Mouse (Mus musculus) C2C12 (cell line): ENCODE data around the gene Gpc5.

Experiments used
- CTCF ChIP-seq: IDR thresholded peaks from one replicate; pipeline ENCODE4 v1.5.1; 2011; ENCODE audit not compliant: control insufficient read depth, insufficient read depth, insufficient read length
- MAX ChIP-seq: IDR thresholded peaks from one replicate; pipeline ENCODE4 v1.6.1; 2011; ENCODE audit warnings: mild to moderate bottlenecking, control low read depth
- MYOG ChIP-seq: IDR thresholded peaks from one replicate; pipeline ENCODE4 v1.6.1; 2011; ENCODE audit not compliant: control insufficient read depth, insufficient read length; ENCODE audit errors: extremely low read depth
- USF1 ChIP-seq: IDR thresholded peaks from one replicate; pipeline ENCODE4 v1.6.1; 2011; ENCODE audit warnings: low read depth, mild to moderate bottlenecking, control low read depth, moderate library complexity

DNA sequence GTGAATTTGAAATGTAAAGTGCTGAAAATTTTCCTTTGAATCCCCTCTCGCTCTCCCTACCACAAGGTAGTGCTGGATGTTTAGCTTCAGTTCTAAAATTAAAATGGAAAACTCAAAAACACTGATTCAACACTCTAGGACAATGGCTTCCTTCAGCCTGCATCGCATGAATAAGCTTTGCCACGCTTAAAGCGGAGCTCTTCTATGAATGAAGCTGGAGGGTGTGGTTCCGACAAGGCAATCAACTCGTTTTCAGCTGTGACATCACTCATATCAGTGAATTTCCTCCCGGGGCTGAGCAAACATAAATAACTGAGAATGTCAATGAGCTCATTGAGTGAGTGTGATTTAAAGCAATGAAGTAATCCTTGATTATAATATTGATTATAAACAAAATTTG is 1461.3 kb downstream of the Gpc5 start:
- no peak for TF ChIP-seq CTCF
- no peak for TF ChIP-seq USF1
- TF ChIP-seq MAX: no peak
- no peak for TF ChIP-seq MYOG
